Mouse (Mus musculus) brain, embryonic 14.5 days (tissue): ENCODE measurements around the gene Ccdc60. TPM values are rescaled to one million over a fixed set of nuclear protein-coding genes. Genes with fewer than 3 reads are reported as not detected.
"Not testable (repeated sequence)": the region's sequence is repeated elsewhere in the genome, so short reads cannot be mapped to it uniquely, and the experiment has no call there.

Experiments used
- DNase-seq: peaks from one replicate; pipeline ENCODE4 v3.0.0-alpha.2; 2011; ENCODE audit warnings: low read depth
- CTCF ChIP-seq: fragments of 200-500 bp; IDR thresholded peaks from 2 replicates; pipeline ENCODE4 v1.5.1; 2012; ENCODE audit warnings: inconsistent platforms, mild to moderate bottlenecking, moderate library complexity, borderline replicate concordance; ENCODE audit not compliant: insufficient read depth, insufficient read length; ENCODE audit errors: extremely low read depth
- POLR2A ChIP-seq: fragments of 200-500 bp; IDR thresholded peaks from 2 replicates; pipeline ENCODE4 v1.6.1; 2012; ENCODE audit warnings: mild to moderate bottlenecking, inconsistent platforms, borderline replicate concordance; ENCODE audit not compliant: poor library complexity, insufficient read depth, insufficient read length, severe bottlenecking; ENCODE audit errors: extremely low read depth
- polyA plus RNA-seq: library from polyadenylated mRNA; depleted of rRNA; stranded (reverse); fragments of >200 nt; gene quantifications from 2 replicates; pipeline ENCODE4 v1.2.3, GENCODE M21; 2012; rRNA removed

Ccdc60 gene
- polyA plus RNA-seq, 1 experiment: 2.7 TPM

DNA sequence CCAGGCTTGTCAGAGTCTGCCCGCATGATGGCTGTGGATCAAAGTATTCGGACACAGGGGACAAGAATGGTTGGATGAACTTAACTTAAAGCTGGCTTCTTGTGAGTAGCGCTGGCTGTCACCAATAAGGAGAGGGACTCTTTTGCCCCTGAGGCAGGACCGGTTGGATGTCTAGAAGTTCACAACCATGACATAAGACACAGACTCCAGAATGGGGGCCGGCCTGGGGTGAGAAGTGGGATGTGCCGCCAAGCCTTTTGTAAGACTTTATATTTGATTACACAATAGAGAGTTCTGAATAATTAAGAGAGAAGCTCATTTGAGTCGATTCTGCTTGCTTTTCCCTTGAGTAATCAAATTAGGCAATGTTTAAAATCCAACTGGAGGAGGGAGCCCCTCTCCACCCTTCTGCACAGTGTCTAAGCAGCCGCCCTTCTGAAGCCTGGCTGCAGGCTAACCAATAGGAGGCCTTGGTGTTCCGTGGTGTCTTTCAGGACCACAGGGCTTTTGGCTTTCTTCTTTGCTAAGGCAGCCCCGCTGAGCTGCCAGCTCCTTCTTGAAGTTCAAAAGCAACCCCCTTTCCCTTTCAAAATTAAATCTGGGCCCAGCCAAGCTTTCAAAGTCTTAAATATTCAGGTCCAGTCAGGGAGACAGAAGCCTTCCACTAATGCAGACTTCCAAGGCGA, 123.4 kb downstream of the Ccdc60 start:
- peak; percentile 89 for DNase-seq
- no peak for TF ChIP-seq POLR2A
- no peak for TF ChIP-seq CTCF

DNA sequence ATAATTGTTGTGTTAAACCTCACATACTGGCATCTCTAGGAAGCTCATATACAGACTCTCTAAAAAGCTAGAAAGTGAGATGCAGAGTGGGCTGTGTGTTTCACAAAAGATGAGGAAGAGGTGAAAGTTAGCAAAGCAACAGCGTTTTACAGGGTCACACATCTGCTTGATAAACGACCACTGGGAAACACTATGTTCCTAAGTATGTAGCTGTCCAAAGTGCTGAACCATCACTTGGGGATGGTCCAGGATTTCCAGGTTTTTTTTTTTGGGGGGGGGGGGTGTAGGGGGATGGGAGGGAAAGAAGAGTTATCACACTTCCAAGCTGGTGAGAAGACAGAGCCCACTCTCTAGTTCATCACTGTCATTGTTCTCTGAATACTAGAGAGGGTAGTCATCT, 134.0 kb downstream of the Ccdc60 start:
- TF ChIP-seq CTCF: no peak
- TF ChIP-seq POLR2A: no peak
- no peak for DNase-seq

DNA sequence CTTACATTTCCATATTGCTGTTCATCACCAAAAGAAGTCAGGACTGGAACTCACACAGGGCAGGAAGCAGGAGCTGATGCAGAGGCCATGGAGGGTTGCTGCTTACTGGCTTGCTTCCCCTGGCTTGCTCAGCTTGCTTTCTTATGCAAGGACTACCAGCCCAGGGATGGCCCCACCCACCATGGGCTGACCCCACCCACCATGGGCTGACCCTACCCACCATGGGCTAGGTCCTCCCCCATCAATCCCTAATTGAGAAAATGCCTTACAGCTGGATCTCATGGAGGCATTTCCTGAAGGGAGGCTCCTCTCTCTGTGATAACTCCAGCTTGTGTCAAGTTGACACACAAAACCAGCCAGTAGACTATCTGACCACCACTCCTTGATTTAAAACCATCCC, 142.3 kb downstream of the Ccdc60 start:
- DNase-seq: not testable (repeated sequence)

DNA sequence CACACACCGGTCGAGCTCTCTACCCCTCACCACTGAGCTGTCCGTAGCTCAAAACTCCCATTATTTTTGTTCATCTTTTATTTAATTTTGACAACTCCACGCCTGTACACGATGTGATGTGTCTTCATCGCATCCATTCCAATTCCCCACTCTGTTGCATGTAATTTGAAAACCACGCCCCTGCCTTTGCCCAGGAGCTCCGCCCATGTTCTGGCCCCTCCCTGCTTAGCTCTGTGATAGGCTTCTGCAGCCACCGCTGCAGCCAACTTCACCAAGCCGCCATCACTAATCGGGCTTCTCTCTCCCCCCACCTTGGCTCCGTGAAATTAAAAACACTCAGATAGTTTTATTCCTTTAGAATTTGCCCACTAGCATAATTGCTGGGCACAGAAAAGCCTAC, 144.1 kb downstream of the Ccdc60 start:
- no peak for TF ChIP-seq POLR2A
- TF ChIP-seq CTCF: no peak
- no peak for DNase-seq

DNA sequence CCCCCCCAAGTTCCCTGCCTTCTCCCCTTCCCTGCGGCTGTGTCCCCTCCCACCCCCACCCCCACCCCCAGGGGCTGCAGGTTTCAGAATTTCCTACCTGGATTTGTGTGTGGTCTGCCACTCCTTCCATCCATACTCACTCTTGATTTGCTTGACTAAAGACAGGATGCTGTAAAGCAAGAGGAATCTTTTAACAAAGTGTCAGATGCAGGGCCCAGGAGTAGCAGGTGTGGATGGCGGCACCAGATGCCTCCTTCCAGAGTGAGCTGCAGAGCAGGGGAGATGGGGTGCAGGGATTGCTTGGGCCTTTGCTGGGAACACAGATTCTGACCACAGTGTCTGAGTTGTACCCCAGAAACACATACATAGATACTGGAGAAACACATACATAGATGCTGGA, 148.1 kb downstream of the Ccdc60 start:
- TF ChIP-seq CTCF: no peak
- TF ChIP-seq POLR2A: no peak
- DNase-seq: no peak

DNA sequence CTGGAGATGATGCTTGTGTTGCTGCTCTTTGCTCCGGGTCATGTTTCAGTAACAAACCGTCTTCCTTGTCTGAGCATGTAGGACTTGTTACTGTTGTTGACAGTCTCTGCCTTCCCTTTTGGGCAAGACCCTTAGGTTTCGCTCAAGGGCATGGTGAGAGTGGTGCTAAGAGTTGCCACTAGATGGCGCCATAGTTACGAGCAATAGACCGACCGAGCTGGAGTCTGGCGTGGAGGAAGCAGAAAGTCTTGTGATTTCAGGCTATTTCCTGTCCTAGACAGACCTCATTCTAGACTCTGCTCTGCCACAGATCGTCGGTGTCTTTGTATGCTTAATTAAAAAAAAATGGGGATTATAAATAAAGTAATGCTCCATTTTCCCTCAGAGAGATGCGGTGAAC, 165.4 kb downstream of the Ccdc60 start:
- no peak for TF ChIP-seq POLR2A
- peak; percentile 96 for TF ChIP-seq CTCF
- peak; percentile 93 for DNase-seq

DNA sequence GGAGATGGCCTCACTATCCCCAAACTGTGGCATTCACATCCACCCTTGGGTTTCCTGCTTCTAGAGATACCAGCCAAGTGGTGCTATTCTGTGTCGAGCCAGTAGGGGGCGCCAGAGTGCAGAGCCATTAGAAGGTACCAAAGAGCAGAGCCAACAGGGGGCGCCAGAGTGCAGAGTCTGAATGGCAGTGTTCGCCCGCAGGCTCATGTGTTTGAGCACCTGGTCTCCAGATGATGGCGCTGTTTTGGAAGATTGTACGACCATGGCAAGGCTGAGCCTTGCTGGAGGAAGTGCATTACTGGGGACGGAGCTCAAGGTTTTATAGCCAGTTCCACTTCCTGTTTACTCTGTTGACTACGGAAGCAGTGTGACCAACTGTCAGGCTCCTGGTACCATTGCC, 172.2 kb downstream of the Ccdc60 start:
- DNase-seq: peak; percentile 32
- TF ChIP-seq POLR2A (no peak), CTCF (peak; percentile 81)

DNA sequence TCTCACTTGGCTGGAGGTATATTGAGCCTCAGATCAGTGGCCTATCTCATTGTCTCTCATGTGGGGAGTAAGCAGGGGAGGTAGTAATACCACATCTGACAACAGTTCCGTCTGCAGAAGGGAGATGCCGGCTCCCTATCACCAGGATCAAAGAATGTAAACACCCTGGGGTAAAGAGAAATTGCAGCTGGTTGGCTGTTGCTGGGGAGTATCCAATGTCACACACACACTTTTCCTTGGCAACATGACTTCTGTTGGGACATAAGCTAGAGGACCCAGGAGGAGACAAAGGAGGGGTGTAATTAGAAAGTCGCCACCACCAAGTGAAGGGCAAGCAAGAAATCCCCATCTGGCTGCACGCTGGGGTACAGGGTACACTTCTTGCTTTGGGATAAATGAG, 172.7 kb downstream of the Ccdc60 start:
- DNase-seq: peak; percentile 5
- TF ChIP-seq POLR2A (no peak), CTCF (no peak)

DNA sequence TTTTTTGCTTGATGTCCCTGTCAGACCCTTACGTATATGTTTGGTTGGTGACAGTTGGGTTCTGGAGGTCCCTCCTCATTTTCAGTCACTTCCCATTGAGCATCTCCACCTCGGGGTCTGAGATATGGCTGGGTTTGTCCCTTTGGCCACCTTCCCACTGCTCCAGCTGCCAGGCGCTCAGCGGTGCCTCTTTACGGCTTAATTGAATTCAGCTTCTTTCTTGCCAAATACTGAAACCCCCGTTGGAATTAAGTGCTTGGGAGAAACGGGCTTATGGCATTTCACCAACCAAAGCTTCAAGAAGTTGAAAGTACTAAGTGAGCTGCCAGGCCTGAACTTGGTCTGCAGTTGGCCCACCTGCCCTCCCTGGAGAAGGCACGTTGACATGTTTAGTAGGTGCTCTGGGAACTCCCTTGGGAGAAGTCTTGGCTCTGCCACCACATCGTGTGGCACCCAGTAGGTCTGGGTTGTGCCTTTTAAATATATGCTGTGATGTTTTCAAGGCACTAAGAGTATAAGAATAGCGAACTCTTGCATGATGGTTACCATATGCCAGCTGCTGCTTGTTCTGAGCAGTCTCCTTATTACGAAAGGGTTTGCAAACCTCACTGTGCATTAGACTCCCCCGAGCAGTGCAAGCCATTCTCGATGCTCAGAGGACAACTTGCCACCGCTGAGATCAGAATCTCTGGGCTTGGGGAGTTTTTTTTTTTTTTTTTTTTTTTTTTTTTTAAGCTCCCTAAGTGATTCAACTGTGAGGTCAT, 173.5 kb downstream of the Ccdc60 start:
- no peak for TF ChIP-seq CTCF
- no peak for TF ChIP-seq POLR2A
- peak; percentile 88 for DNase-seq

DNA sequence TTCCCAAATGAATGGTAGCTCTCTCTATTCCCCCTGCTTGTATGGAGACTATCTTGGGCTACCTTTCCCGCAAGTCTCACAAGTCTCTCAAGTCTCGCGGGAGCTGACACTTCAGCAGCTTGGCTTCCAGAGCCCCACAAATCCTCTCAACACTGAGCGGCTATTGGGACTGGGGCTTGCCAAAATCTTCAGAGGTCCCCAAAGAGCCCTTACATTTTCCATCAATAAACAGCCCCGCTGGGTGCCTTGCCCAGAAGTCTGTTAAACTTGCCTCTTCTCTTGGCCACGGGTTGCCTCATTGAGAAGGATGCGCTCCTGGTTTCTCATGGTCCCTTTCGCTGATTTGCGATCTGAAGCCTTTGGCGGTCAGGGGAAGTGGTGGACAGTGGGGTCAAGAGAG, 180.1 kb downstream of the Ccdc60 start:
- TF ChIP-seq POLR2A: no peak
- no peak for TF ChIP-seq CTCF
- DNase-seq: no peak

DNA sequence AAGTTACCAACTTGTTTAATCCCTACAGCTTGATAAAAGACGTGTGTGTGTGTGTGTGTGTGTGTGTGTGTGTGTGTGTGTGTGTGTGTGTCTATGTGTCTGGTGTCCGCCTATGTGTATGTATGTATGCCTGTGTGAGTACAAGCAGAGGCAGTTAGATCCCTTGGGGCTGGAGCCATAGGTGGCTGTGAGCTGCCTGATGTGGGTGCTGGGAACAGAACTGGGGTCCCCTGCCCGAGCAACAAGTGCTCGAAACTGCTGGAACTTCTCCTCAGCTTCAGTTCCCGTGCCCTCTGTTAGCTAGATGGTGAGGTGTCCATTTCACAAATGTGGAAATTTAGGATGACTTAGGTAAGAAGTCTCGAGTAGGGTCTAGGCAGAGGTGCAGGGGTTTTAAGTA, 204.6 kb downstream of the Ccdc60 start:
- no peak for DNase-seq
- TF ChIP-seq CTCF (no peak), POLR2A (no peak)

DNA sequence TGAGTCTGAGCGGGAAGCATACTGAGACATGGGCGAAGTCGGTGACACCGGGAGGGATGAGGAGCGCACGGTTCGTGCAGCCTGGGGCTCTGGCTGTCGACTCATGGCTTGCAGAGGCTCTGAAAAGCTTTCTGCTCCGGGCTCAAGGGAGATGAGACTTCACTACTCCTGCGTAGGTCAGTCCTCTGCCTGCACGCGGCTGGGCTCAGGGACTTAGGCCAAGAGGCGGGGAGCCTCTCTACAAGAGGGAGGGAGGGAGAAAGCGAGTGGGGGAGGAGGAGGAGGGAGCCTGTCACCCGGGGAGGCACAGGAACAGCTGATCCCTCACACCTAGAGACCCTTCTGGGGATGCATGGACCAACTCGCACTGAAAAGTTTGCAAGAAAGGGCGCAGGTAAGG, 205.7 kb downstream of the Ccdc60 start, which contains the start of gene Tmem233:
Gene Tmem233 (minus strand): TSS at position 164 of the 400 bp plus-strand sequence.
- TF ChIP-seq CTCF (no peak), POLR2A (no peak)
- peak; percentile 5 for DNase-seq

DNA sequence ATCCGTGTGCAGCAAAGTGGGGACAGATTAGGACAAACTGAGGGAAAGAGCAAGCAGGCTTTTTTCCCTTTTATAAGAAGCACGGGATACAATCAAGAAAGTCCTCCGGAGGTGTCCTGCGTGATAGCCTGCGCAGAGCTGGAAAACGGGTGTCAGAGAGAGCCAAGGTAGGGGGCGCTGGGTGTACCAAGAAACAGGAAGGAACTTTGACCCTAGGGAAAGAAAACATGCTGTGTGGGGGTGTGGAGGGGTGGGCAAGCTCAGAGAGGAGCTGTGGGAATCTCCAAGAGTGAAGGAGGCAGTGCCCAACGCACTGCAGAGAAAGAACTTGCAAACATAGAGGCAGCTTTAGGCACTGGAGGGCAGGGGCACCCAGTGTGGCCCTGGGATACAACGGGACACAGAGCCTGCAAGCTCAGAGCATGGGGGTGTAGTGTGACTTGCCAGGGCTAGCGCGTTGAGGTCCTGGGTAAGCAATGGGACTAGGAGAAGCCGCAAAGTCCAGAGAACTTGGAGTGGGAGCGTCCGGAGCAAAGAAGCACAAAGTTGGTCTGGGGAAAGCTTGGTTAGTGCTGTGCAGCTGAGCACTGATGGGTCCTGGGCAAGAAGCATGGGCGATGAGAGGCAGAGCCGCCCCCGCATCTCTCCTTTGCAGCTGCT, 206.4 kb downstream of the Ccdc60 start:
- no peak for DNase-seq
- TF ChIP-seq CTCF (no peak), POLR2A (no peak)

DNA sequence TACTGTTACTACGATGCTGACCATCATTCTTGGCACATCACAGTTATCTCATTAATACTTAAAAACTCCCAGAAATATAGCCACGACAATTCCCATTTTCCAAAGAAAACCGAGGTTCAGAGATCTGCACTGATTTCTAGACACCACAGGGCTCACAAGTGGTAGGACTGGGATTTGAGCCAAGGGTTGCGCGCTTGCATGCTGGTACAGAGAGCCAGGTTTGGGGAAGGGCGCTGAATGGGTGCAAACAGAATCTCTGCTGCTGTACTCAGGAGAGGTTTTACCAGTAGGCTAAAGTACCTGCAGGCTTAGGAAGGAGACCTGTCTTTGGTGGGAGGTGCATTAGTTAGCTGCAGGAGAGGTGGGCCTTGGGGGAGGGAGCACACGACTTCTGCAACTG, 207.2 kb downstream of the Ccdc60 start:
- DNase-seq: peak; percentile 22
- TF ChIP-seq CTCF (no peak), POLR2A (no peak)

DNA sequence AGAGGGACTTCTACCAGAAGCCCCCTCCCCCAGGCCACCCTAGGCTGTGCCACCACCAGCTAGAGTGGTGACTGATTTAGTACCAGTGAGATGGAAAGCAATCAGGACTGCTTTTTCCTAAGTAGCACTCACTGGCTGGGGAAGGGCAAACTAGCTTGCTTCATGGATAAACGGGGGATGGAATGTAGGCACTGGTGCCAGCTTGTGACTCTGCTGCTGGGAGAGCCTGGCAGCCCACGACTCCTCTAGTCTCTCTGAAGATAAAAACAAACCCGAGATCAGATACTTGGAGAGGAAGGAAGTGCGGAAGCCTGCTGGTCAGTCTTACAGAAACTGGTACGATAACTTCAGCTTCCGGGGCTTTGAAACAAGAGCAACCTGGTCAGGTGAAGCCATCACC, 208.0 kb downstream of the Ccdc60 start:
- TF ChIP-seq POLR2A (no peak), CTCF (no peak)
- DNase-seq: no peak

Other genes starting within 250 kb of the Ccdc60 start
- not detected in 2 replicates for gene Tmem233, start 205.7 kb downstream of the Ccdc60 start, polyA plus RNA-seq
- gene Hspb8, start 133.9 kb upstream of the Ccdc60 start, polyA plus RNA-seq: 7.3 and 7.8 TPM in 2 replicates